Mouse (Mus musculus) cerebellum, adult 8-10 months (tissue): ENCODE results near the gene Ttc39a.

Experiments
- DNase-seq: peaks from one replicate; pipeline ENCODE4 v3.0.0; 2022

Ttc39a gene

GRCm38 (mm10) chr4:109463892-109464291 is 57.5 kb downstream of the Ttc39a start:
- DNase-seq: no peak

- no peak for DNase-seq
These were observed 61.3 kb downstream of the Ttc39a start for GRCm38 (mm10) chr4:109467687-109468086.

- DNase-seq: no peak
These were observed 65.2 kb downstream of the Ttc39a start for GRCm38 (mm10) chr4:109471606-109472005.

- no peak for DNase-seq
These were observed 66.1 kb downstream of the Ttc39a start for GRCm38 (mm10) chr4:109472566-109472965.

- DNase-seq: no peak
These were observed 68.7 kb downstream of the Ttc39a start for GRCm38 (mm10) chr4:109475078-109475477.

- peak; percentile 60 for DNase-seq
These were observed 69.4 kb downstream of the Ttc39a start for GRCm38 (mm10) chr4:109475577-109476553.

- peak; percentile 89 for DNase-seq
These were observed 70.2 kb downstream of the Ttc39a start for GRCm38 (mm10) chr4:109476554-109477014.

GRCm38 (mm10) chr4:109477454-109477853 is 71.0 kb downstream of the Ttc39a start:
- no peak for DNase-seq

- DNase-seq: no peak
These were observed 75.0 kb downstream of the Ttc39a start for GRCm38 (mm10) chr4:109481424-109481823.

- no peak for DNase-seq
These were observed 76.3 kb downstream of the Ttc39a start for GRCm38 (mm10) chr4:109482701-109483100.

- DNase-seq: no peak
These were observed 78.2 kb downstream of the Ttc39a start, which contains the start of gene Rnf11 for GRCm38 (mm10) chr4:109484621-109485020. Rnf11 (minus strand) TSS chr4:109484728.

- DNase-seq: no peak
These were observed 82.4 kb downstream of the Ttc39a start for GRCm38 (mm10) chr4:109488812-109489211.

- no peak for DNase-seq
These were observed 87.2 kb downstream of the Ttc39a start for GRCm38 (mm10) chr4:109493581-109493980.
